Mouse (Mus musculus) left cerebral cortex, adult 2 months (tissue): Measurements from ENCODE around the gene Ncf1. TPM values are rescaled to one million over a fixed set of nuclear protein-coding genes. Genes with fewer than 3 reads are reported as not detected.
A peak's percentile ranks its signal among the peaks of the same experiment; 100 is the strongest.

Experiments
- DNase-seq, 2 experiments: peaks; one replicate each; pipeline ENCODE4 v3.0.0; 2021 to 2022; ENCODE audit warnings: low spot score in 2 of 2, mixed read lengths in 1 of 2; ENCODE audit errors: extremely low spot score in 1 of 2
- H3K27ac ChIP-seq: fragments of 200-600 bp; 2 replicates; pipeline ENCODE4 v1.8.1; 2022
- H3K4me3 ChIP-seq: fragments of 200-600 bp; 2 replicates; pipeline ENCODE4 v1.8.1; 2022
- CTCF ChIP-seq: fragments of 200-600 bp; IDR thresholded peaks from 2 replicates; pipeline ENCODE4 v1.8.1; 2022; ENCODE audit warnings: antibody characterized with exemption, mild to moderate bottlenecking, moderate library complexity
- intact Hi-C: fragments of 180-260 bp; cut with DNase I; formaldehyde crosslinking; loops from one replicate; pipeline ENCODE4 v1.15.1; 2025
- total RNA-seq, 2 experiments: library from RNA; stranded (reverse); gene quantifications; 2 replicates each; pipeline ENCODE4 v1.2.3; 2021

Ncf1 gene
- total RNA-seq, 2 experiments from 2014 or later, result 8.1 to 10.2 TPM

GRCm38 (mm10) chr5:134258934-134259333 is 29.5 kb upstream of the Ncf1 start:
- no peak for TF ChIP-seq CTCF
- H3K4me3 ChIP-seq, result no peak overlapping the region
- intact Hi-C loops, result no loop called here

GRCm38 (mm10) chr5:134258395-134258794 is 29.0 kb upstream of the Ncf1 start:
- H3K27ac ChIP-seq, result 0 out of 2 replicates have a peak overlapping the region, but pooled peaks have one; percentile 38
- H3K4me3 ChIP-seq, result no peak overlapping the region
- DNase-seq, result no peak
- no peak for TF ChIP-seq CTCF
- intact Hi-C loops, result no loop called here

More at GRCm38 (mm10) chr5:134258934-134259333, 29.5 kb upstream of the Ncf1 start:
- DNase-seq, result no peak
- H3K27ac ChIP-seq, result no peak overlapping the region

GRCm38 (mm10) chr5:134257349-134258031 is 28.1 kb upstream of the Ncf1 start:
- intact Hi-C loops, result no loop called here
- no peak for TF ChIP-seq CTCF
- Histone ChIP-seq H3K27ac (peak overlapping the region; percentile 69), H3K4me3 (no peak overlapping the region)
- no peak for DNase-seq

- TF ChIP-seq CTCF, result no peak
- intact Hi-C loops, result no loop called here
- H3K4me3 ChIP-seq, result no peak overlapping the region
- peak in 1 of 2 experiments; percentile 51 for DNase-seq
- H3K27ac ChIP-seq, result no peak overlapping the region; the same call in 1 of the 2 replicates
These were observed 25.9 kb upstream of the Ncf1 start for GRCm38 (mm10) chr5:134255294-134255693.

DNA sequence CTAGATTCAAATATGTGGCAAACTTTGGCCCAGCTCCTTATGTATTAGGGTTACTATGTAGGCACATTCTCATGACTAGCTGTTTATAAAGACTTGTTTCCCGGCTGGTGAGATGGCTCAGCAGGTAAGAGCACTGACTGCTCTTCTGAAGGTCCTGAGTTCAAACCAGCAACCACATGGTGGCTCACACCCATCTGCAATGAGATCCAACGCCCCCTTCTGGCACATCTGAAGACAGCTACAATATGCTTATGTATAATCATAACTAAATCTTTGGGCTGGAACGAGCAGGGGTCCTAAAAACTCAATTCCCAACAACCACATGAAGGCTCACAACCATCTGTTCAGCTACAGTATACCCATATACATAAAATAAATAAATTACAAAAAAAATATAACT is 24.4 kb upstream of the Ncf1 start:
- Histone ChIP-seq H3K4me3 (no peak overlapping the region), H3K27ac (no peak overlapping the region)
- TF ChIP-seq CTCF, result peak; percentile 11; the same call in 1 of the 2 replicates
- intact Hi-C loops, result no loop called here
- no peak for DNase-seq

- intact Hi-C loops, result no loop called here
- DNase-seq, result no peak
- no peak for TF ChIP-seq CTCF
- H3K27ac ChIP-seq, result no peak overlapping the region
- no peak overlapping the region for H3K4me3 ChIP-seq
These were observed 21.7 kb upstream of the Ncf1 start for GRCm38 (mm10) chr5:134251083-134251482.

- Histone ChIP-seq H3K27ac (no peak overlapping the region), H3K4me3 (no peak overlapping the region)
- no peak for TF ChIP-seq CTCF
- intact Hi-C loops, result no loop called here
- no peak for DNase-seq
These were observed 21.2 kb upstream of the Ncf1 start for GRCm38 (mm10) chr5:134250601-134251000.

- no peak for TF ChIP-seq CTCF
- DNase-seq, result peak; percentile 28 to 50
- intact Hi-C loops, result loop anchor here (2.0 kb wide), 1 partner anchor 64 kb away; no protein-coding TSS in a partner anchor
- H3K27ac ChIP-seq, result peak overlapping the region; percentile 28; the same call in 1 of the 2 replicates
- H3K4me3 ChIP-seq, result no peak overlapping the region
These were observed 19.8 kb upstream of the Ncf1 start for GRCm38 (mm10) chr5:134249245-134249649.

DNA sequence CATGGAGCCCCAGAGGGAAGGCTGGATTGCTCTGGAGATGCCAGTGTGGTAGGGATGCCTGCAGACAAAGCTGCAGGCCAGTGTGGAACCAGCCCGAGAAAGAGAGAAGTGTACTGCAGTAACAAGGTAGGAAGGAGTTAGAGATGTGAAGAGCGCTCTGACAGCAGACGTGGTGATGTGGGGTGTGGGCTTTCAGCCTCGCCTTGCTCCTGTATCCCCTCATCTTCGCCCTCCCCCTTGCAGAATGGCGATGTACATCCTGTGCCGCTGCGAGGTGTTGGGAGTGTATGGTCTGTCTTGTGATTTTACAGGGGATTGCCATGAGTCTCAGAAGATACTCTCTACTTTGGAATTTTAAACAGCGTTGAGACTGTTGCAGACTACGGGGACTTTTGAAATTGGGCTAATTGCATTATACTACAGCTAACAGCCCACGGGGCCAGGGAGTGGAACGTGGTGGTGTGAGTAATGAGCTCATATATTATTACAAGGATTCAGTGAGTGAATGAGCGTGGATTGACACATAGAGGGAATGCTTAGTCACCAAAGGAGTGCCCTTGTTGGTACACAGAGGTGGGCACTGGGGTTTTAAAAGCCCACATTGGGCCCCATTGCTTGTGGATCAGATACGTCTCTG is 19.3 kb upstream of the Ncf1 start:
- DNase-seq, result no peak
- H3K27ac ChIP-seq, result no peak overlapping the region
- intact Hi-C loops, result loop anchor here (2.0 kb wide), 1 partner anchor 64 kb away; no protein-coding TSS in a partner anchor

DNA sequence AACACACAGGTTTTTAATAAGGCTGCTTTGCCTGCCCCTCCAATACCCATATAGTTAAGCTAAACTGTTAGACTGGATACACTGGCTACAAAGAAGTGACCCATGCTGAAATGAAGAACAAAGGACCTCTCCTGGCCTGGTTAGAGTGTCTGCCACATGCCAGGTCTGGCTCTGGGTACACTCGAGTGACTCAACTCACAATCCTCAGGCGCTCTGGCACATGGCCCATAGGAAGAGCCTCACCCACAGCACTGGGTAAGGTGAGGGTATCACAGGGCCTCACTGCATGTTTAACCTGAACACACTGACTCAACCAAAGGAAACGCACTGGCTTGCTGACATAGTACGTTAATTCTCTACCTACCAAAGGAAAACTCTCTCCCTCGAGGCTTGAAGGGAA is 16.7 kb upstream of the Ncf1 start:
- H3K27ac ChIP-seq, result no peak overlapping the region
- intact Hi-C loops, result no loop called here
- TF ChIP-seq CTCF, result no peak
- DNase-seq, result no peak
- no peak overlapping the region for H3K4me3 ChIP-seq

More for the DNA sequence above, 19.3 kb upstream of the Ncf1 start:
- TF ChIP-seq CTCF, result no peak
- no peak overlapping the region for H3K4me3 ChIP-seq

GRCm38 (mm10) chr5:134244890-134245289 is 15.5 kb upstream of the Ncf1 start:
- intact Hi-C loops, result no loop called here
- Histone ChIP-seq H3K4me3 (no peak overlapping the region), H3K27ac (no peak overlapping the region)
- no peak for TF ChIP-seq CTCF
- DNase-seq, result no peak

GRCm38 (mm10) chr5:134243661-134244436 is 14.4 kb upstream of the Ncf1 start:
- intact Hi-C loops, result no loop called here
- DNase-seq, result no peak
- Histone ChIP-seq H3K4me3 (no peak overlapping the region), H3K27ac (no peak overlapping the region)
- TF ChIP-seq CTCF, result no peak
